Mouse (Mus musculus): ENCODE measurements around the gene Ugt1a6b. TPM values are rescaled to one million over a fixed set of nuclear protein-coding genes. Genes with fewer than 3 reads are reported as not detected.
A peak's percentile ranks its signal among the peaks of the same experiment; 100 is the strongest.

The Ugt1a6b gene
- polyA plus RNA-seq, 1 experiment from 2014 or later = not detected

DNA sequence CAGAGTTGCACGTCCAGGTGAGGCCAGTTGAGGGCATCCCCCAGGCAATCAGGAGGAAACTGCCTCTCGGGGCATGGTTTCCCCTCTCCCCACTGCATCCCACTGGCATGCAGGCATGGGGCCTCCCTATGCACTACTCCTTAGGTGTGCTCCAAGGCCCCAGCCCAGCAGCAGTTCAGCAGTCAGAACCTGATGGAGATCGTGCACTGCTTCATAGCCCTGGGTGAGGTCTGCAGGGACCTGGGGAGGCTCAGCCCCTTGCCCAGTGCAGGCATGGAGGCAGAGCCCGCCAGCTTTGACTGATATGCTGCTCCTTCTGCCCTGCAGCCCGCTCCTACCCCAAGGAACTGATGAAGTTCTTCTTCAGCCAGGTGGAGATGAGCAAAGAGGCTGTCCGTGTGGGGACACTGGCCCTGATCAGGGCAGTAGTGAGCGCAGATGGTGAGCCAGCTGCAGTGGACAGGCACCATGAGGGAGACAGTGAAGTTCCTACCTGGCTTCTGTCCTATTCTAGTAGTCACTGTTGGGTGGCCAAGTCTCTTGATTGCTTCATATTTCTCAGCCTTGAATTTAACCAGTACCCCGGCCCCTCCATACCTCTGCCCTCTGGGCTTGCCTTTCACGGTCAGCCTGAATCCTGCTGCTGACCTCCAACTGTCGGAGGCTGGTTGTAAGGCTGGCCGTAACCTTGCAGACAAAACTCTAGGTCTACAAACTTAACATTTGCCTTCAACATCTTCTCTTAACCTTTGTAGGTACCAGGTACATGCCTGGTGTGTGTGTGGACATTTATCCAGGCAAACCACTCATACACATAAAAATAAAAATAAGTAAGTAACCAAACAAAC is 132.2 kb downstream of the Ugt1a6b start:
- peaks cover 96% of the 10 kb centered on the region for H3K9me3 ChIP-seq (ENCODE audit: control insufficient read depth, low read length)
- WGBS = 67% methylated on average over 11 of the region's 11 CpGs
- ATAC-seq (ENCODE audit: low FRiP score, low TSS enrichment) = no peak

DNA sequence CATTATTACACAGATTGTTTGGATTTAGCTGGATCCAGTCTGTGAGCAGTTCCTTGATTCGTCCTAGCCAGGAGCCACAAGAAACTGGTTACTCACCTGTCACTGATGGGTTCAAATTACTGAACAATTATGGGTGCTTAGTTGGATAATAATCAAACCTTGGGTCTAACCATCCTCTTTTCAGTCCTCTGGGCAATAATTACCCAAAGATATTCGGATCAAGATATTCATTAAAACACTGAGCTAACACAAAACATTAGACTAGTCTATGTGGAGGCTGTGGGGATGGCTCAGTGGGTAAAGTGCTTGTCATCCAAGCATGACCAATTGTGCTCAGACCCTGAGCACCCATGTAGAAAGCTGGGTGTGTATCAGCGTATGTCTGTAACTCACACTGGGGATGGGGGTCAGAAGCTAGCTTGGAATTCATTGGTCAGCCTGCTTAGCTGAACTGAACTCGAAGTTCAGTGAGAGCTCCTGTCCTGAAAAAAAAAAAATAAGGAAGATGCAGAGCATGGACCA is 132.9 kb downstream of the Ugt1a6b start:
- Histone ChIP-seq H3K36me3 (ENCODE audit: control insufficient read depth, insufficient read depth, low read length) (no peaks in the 10 kb centered on the region), H3K27ac (ENCODE audit: low read depth, low read length) (no peak overlapping the region), H3K4me1 (ENCODE audit: control insufficient read depth, insufficient read depth, low read length) (no peaks in the 10 kb centered on the region), H3K4me3 (ENCODE audit: low read length) (no peak overlapping the region), H3K4me2 (replicated peaks; ENCODE audit: low read depth, low read length) (no peak overlapping the region), H3K9ac (ENCODE audit: low read depth, low read length) (no peak overlapping the region), H3K27me3 (ENCODE audit: control insufficient read depth, insufficient read depth, low read length) (no peaks in the 10 kb centered on the region), H3K9me3 (ENCODE audit: control insufficient read depth, low read length) (peaks cover 96% of the 10 kb centered on the region)
- 61% methylated on average over 4 of the region's 4 CpGs for WGBS
- no peak for ATAC-seq (ENCODE audit: low FRiP score, low TSS enrichment)

More for the DNA sequence above, 132.2 kb downstream of the Ugt1a6b start:
- H3K4me1 ChIP-seq (ENCODE audit: control insufficient read depth, insufficient read depth, low read length) = no peaks in the 10 kb centered on the region
- no peaks in the 10 kb centered on the region for H3K27me3 ChIP-seq (ENCODE audit: control insufficient read depth, insufficient read depth, low read length)
- no peak overlapping the region for H3K4me2 ChIP-seq (replicated peaks; ENCODE audit: low read depth, low read length)
- H3K27ac ChIP-seq (ENCODE audit: low read depth, low read length) = no peak overlapping the region
- H3K36me3 ChIP-seq (ENCODE audit: control insufficient read depth, insufficient read depth, low read length) = no peaks in the 10 kb centered on the region
- H3K9ac ChIP-seq (ENCODE audit: low read depth, low read length) = no peak overlapping the region
- no peak overlapping the region for H3K4me3 ChIP-seq (ENCODE audit: low read length)

DNA sequence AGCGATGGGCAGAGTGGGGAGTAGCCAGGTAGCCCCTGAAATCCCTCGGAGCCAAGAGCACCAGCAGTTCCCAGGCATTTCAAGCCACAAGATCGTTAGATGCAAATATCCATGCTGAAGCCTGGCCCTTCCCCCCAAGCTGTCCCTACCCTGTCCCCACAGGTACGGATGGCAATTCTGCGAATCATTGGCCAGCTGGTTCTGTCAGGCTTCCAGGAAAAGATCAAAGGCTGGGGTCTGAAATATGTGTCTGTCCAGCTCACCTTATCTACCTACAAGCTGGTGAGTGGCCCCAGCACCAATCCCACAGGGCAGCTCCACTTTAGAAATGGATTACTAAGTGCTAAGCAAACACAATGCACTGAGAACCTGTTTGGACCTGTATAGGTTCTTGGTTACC is 134.3 kb downstream of the Ugt1a6b start:
- Histone ChIP-seq H3K9me3 (ENCODE audit: control insufficient read depth, low read length) (peaks cover 89% of the 10 kb centered on the region), H3K9ac (ENCODE audit: low read depth, low read length) (no peak overlapping the region), H3K27me3 (ENCODE audit: control insufficient read depth, insufficient read depth, low read length) (no peaks in the 10 kb centered on the region), H3K4me3 (ENCODE audit: low read length) (no peak overlapping the region), H3K36me3 (ENCODE audit: control insufficient read depth, insufficient read depth, low read length) (no peaks in the 10 kb centered on the region), H3K4me2 (replicated peaks; ENCODE audit: low read depth, low read length) (no peak overlapping the region), H3K4me1 (ENCODE audit: control insufficient read depth, insufficient read depth, low read length) (no peaks in the 10 kb centered on the region), H3K27ac (ENCODE audit: low read depth, low read length) (no peak overlapping the region)
- WGBS = 78% methylated on average over 5 of the region's 5 CpGs
- ATAC-seq (ENCODE audit: low FRiP score, low TSS enrichment) = no peak

DNA sequence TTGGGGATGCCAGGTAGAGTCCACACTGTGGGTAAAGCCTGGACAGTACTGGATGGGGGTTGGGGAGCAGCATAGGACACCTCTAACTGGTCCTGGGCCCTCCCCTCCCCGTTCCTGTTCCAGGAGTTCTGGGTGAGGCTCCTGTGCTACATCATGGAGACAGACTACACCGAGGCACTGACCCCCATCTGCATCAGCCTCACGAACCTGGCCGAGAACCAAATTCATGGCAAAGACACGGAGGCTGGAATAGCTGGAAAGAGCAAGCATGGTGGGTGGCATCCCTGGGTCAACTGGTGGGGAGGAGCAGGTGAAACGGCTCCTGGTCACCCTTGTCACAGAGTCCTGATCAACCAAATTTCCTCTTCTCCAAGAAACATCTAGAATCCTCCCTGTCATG is 135.7 kb downstream of the Ugt1a6b start:
- Histone ChIP-seq H3K27me3 (ENCODE audit: control insufficient read depth, insufficient read depth, low read length) (no peaks in the 10 kb centered on the region), H3K4me1 (ENCODE audit: control insufficient read depth, insufficient read depth, low read length) (no peaks in the 10 kb centered on the region), H3K36me3 (ENCODE audit: control insufficient read depth, insufficient read depth, low read length) (no peaks in the 10 kb centered on the region), H3K9ac (ENCODE audit: low read depth, low read length) (no peak overlapping the region), H3K27ac (ENCODE audit: low read depth, low read length) (no peak overlapping the region), H3K9me3 (ENCODE audit: control insufficient read depth, low read length) (peaks cover 88% of the 10 kb centered on the region), H3K4me3 (ENCODE audit: low read length) (no peak overlapping the region), H3K4me2 (replicated peaks; ENCODE audit: low read depth, low read length) (no peak overlapping the region)
- ATAC-seq (ENCODE audit: low FRiP score, low TSS enrichment) = 0 out of 2 replicates have a peak, but pooled peaks have one; percentile 0
- WGBS = 76% methylated on average over 6 of the region's 6 CpGs

DNA sequence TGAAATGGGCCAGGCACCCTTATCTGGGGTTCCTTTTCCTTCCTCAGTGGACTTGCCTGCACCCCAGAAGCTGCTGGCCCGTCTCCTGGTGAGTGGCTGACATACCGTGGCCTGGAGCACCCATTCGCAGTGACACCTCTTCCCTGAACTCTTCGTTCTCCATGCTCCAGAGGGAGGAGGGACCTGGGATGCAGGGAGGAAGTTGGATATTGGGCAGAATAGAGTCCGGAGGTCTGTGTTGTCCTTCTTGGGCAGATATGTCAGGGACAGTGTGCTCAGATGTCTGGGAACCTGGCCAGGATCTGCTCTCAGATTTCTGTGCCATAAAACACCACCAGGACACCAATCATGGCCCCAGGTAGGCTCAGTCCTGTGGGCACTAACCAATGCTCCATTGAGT is 137.0 kb downstream of the Ugt1a6b start:
- no peak for ATAC-seq (ENCODE audit: low FRiP score, low TSS enrichment)
- peaks cover 88% of the 10 kb centered on the region for H3K9me3 ChIP-seq (ENCODE audit: control insufficient read depth, low read length)
- H3K4me3 ChIP-seq (ENCODE audit: low read length) = no peak overlapping the region
- no peak overlapping the region for H3K27ac ChIP-seq (ENCODE audit: low read depth, low read length)
- no peak overlapping the region for H3K9ac ChIP-seq (ENCODE audit: low read depth, low read length)
- H3K4me2 ChIP-seq (replicated peaks; ENCODE audit: low read depth, low read length) = no peak overlapping the region
- no peaks in the 10 kb centered on the region for H3K36me3 ChIP-seq (ENCODE audit: control insufficient read depth, insufficient read depth, low read length)
- no peaks in the 10 kb centered on the region for H3K4me1 ChIP-seq (ENCODE audit: control insufficient read depth, insufficient read depth, low read length)
- 74% methylated on average over 5 of the region's 5 CpGs for WGBS
- no peaks in the 10 kb centered on the region for H3K27me3 ChIP-seq (ENCODE audit: control insufficient read depth, insufficient read depth, low read length)

DNA sequence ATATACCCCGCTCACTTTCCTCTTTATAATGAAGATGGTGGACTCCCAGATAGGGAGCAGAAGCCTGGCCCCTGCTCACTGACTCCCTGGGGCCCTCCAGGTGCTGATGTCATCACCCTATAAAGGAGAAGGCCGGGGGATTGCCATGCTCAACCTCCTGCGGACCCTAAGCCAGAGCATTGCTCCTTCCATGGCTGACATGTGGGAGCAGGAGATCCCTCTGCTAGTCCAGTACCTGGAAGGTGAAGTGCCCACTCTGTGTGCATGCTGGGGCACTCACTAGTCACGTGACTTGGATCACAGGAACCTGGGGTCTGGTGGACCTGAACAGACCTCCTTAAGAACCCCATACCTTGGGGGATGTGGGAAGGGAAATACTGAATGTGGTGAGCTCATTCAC is 137.5 kb downstream of the Ugt1a6b start:
- 74% methylated on average over 4 of the region's 4 CpGs for WGBS
- no peak; the same call in 1 of the 2 replicates for ATAC-seq (ENCODE audit: low FRiP score, low TSS enrichment)

DNA sequence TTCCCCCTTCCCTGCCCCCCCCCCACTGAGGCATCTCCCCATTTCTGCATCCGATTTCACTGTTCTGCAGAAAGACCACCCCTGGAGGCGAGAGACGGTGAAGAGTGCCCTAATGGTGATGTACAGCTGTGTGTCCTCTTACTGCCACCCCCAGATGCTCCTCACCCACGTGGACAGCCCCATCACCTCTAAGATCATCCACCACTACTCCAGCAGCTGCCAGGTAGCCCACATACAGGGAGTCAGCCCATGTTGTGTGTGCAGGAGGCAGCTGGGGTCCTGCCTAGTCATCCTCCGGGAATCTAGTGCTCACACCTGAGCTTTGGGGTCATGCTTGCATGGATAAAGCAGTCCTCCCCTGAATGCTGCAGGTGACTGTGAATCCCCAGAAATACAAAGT is 140.8 kb downstream of the Ugt1a6b start:
- Histone ChIP-seq H3K27ac (ENCODE audit: low read depth, low read length) (no peak overlapping the region), H3K9ac (ENCODE audit: low read depth, low read length) (no peak overlapping the region), H3K4me1 (ENCODE audit: control insufficient read depth, insufficient read depth, low read length) (no peaks in the 10 kb centered on the region), H3K36me3 (ENCODE audit: control insufficient read depth, insufficient read depth, low read length) (no peaks in the 10 kb centered on the region), H3K27me3 (ENCODE audit: control insufficient read depth, insufficient read depth, low read length) (no peaks in the 10 kb centered on the region), H3K4me2 (replicated peaks; ENCODE audit: low read depth, low read length) (no peak overlapping the region), H3K9me3 (ENCODE audit: control insufficient read depth, low read length) (peaks cover 89% of the 10 kb centered on the region), H3K4me3 (ENCODE audit: low read length) (no peak overlapping the region)
- 61% methylated on average over 5 of the region's 5 CpGs for WGBS
- no peak for ATAC-seq (ENCODE audit: low FRiP score, low TSS enrichment)

More for the DNA sequence above, 137.5 kb downstream of the Ugt1a6b start:
- no peaks in the 10 kb centered on the region for H3K27me3 ChIP-seq (ENCODE audit: control insufficient read depth, insufficient read depth, low read length)
- H3K36me3 ChIP-seq (ENCODE audit: control insufficient read depth, insufficient read depth, low read length) = no peaks in the 10 kb centered on the region
- H3K4me3 ChIP-seq (ENCODE audit: low read length) = no peak overlapping the region
- H3K4me1 ChIP-seq (ENCODE audit: control insufficient read depth, insufficient read depth, low read length) = no peaks in the 10 kb centered on the region
- no peak overlapping the region for H3K9ac ChIP-seq (ENCODE audit: low read depth, low read length)
- H3K9me3 ChIP-seq (ENCODE audit: control insufficient read depth, low read length) = peaks cover 88% of the 10 kb centered on the region
- H3K4me2 ChIP-seq (replicated peaks; ENCODE audit: low read depth, low read length) = no peak overlapping the region
- no peak overlapping the region for H3K27ac ChIP-seq (ENCODE audit: low read depth, low read length)

DNA sequence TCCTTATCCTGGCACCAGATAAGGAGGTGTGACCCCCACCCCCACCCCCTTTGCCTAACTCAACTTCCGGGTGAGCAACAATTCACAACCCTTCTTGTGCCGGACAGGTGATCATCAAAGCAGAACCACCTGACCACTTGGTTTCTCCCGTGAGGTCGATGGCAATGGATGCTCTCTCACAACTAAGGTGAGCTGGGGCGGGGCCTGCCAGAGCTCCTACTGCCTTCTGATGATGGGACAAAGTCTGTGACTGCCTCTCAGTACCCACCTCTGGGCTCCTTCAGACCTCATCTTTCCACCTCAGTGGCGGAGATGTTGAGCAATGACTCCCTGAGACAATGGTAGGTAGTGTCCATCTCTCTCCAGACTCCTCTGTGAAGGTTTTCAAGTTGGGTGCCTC is 142.8 kb downstream of the Ugt1a6b start:
- Histone ChIP-seq H3K9me3 (ENCODE audit: control insufficient read depth, low read length) (peaks cover 87% of the 10 kb centered on the region), H3K4me3 (ENCODE audit: low read length) (no peak overlapping the region), H3K36me3 (ENCODE audit: control insufficient read depth, insufficient read depth, low read length) (no peaks in the 10 kb centered on the region), H3K27ac (ENCODE audit: low read depth, low read length) (no peak overlapping the region), H3K27me3 (ENCODE audit: control insufficient read depth, insufficient read depth, low read length) (no peaks in the 10 kb centered on the region), H3K4me2 (replicated peaks; ENCODE audit: low read depth, low read length) (no peak overlapping the region), H3K4me1 (ENCODE audit: control insufficient read depth, insufficient read depth, low read length) (no peaks in the 10 kb centered on the region), H3K9ac (ENCODE audit: low read depth, low read length) (no peak overlapping the region)
- 77% methylated on average over 6 of the region's 6 CpGs for WGBS
- ATAC-seq (ENCODE audit: low FRiP score, low TSS enrichment) = no peak

DNA sequence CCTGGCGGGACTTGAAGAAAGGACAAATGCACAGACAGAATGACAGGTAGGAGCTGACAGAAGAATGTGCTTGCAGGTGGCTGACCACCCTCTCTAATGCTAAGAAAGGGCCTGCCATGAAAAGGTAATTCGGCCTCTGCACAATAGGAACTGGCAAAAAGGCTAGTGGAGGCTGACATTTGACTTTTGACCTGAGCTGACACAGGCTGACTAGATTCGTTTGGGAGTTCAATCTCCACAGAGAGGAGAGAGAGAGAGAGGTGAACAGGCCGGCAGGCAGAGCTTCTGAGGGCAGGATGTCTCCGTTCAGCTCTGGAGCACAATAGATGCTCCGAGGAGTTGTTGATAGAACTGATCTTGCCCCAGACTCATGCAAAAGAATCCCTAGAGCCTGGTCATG is 143.3 kb downstream of the Ugt1a6b start:
- Histone ChIP-seq H3K27me3 (ENCODE audit: control insufficient read depth, insufficient read depth, low read length) (no peaks in the 10 kb centered on the region), H3K9ac (ENCODE audit: low read depth, low read length) (no peak overlapping the region), H3K9me3 (ENCODE audit: control insufficient read depth, low read length) (peaks cover 83% of the 10 kb centered on the region)

More for the DNA sequence above, 143.3 kb downstream of the Ugt1a6b start:
- no peaks in the 10 kb centered on the region for H3K36me3 ChIP-seq (ENCODE audit: control insufficient read depth, insufficient read depth, low read length)
- H3K4me3 ChIP-seq (ENCODE audit: low read length) = no peak overlapping the region
- H3K27ac ChIP-seq (ENCODE audit: low read depth, low read length) = no peak overlapping the region
- 52% methylated on average over 6 of the region's 6 CpGs for WGBS
- no peak for ATAC-seq (ENCODE audit: low FRiP score, low TSS enrichment)
- no peaks in the 10 kb centered on the region for H3K4me1 ChIP-seq (ENCODE audit: control insufficient read depth, insufficient read depth, low read length)
- H3K4me2 ChIP-seq (replicated peaks; ENCODE audit: low read depth, low read length) = no peak overlapping the region
